Mouse (Mus musculus): Measurements from ENCODE around the gene Traf4.

Gene Traf4

DNA sequence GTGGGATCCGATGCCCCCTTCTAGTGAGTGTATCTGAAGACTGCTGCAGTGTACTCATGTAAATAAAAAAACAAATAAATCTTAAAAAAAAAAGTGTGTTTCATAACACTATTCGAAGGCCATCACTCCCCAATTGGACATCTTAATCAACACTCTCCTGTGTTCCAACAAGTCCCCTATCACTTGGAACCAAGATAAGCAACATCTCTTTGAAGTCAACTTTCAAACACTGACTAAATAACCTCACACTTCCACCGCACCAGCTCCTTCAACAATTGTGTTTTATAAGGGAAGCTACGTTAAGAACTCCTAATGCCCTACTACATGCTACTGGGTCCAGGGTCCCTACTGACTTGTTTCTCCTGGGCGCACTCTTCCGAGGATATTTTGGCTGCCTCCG lies 17.1 kb upstream of the Traf4 start:
- no peak for DNase-seq

DNA sequence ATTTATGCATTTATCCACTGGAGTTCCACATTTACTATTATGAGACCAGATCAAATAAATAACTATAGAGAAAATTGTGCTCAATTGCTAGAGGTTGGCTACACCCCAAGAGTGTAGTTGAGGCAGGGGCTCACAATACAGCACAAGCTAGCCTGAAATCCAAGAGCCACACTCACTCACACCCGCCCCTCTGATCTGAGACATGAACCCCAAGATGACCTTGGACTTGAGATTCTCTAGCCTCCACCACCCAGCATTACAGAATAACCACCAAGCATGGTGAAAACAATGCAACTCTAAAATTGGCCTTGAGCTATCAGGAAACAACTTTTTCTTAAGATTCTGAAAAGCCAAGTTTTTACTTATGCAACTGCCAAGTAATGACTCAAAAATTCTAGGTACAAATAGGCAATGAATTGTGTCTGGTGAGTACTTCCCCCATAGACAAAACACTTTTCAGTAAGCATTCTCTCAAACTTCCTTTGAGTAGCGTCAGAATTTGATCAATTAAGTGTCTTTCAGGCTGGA lies 16.5 kb upstream of the Traf4 start:
- DNase-seq = no peak

- no peak for DNase-seq
Observed at GRCm38 (mm10) chr11:78180081-78180761, 14.8 kb upstream of the Traf4 start.

DNA sequence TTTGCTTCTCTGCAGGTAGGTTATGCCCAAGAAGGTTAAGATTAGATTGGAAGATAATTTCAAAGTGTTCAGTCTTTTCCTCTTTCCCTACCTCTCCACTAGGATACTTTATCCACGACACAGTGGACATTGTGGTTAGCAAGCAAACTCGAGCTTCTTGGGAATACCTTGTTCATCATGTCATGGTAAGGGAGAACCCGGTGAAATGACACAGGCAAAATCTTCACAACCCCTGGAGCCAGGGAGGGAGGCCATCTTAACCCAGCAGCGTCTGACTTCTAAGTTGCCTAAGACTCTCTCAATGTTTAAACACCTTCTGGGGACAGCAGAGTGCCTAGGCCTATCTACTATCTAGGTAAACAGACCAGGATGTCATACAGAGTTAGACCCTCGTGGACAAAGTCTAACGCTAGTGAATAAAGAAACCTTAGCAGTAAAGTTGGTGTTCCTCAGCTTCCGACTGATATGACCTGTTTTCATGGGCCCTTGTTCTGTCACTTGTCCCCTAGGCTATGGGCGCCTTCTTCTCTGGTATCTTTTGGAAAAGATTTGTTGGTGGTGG lies 14.1 kb upstream of the Traf4 start:
- DNase-seq = no peak

GRCm38 (mm10) chr11:78178859-78179437 lies 13.6 kb upstream of the Traf4 start:
- DNase-seq = peak; percentile 77 to 86

- peak; percentile 98 for DNase-seq
Observed at GRCm38 (mm10) chr11:78177903-78178858, 12.8 kb upstream of the Traf4 start.

GRCm38 (mm10) chr11:78177437-78177836 lies 12.0 kb upstream of the Traf4 start:
- peak; percentile 77 to 87 for DNase-seq

GRCm38 (mm10) chr11:78176905-78177331 lies 11.5 kb upstream of the Traf4 start:
- DNase-seq = peak; percentile 19 to 44

DNA sequence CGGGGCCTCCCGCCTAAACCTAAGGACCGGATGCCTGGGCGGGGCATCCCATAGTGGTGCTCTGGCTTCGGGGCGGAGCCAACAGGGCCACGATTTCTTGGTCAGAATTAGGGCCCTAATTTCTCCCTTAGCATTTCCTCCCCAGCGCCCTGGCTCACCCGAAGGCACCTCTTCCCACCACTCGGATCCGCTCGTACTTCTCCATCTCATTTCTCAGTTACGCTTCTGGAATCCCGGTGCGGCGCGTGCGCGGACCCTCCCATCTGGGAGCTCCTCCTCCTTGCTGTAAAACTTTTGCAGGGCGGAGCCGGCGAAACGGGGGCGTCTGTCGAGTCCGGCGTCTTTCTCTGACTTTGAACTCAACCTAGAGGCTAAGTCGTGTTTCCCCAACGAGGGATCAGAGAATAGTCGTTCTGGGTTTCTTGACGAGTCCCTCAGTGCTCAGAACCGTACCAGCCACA lies 11.0 kb upstream of the Traf4 start, which contains the start of the genes Nek8 and Tlcd1:
Gene Nek8, minus strand, starts transcription at position 274 of the 461 bp plus-strand sequence.
Gene Tlcd1, plus strand, starts transcription at position 310 of the 461 bp plus-strand sequence.
- peak; percentile 95 to 97 for DNase-seq

GRCm38 (mm10) chr11:78175771-78176401 lies 10.5 kb upstream of the Traf4 start:
- no peak for DNase-seq

DNA sequence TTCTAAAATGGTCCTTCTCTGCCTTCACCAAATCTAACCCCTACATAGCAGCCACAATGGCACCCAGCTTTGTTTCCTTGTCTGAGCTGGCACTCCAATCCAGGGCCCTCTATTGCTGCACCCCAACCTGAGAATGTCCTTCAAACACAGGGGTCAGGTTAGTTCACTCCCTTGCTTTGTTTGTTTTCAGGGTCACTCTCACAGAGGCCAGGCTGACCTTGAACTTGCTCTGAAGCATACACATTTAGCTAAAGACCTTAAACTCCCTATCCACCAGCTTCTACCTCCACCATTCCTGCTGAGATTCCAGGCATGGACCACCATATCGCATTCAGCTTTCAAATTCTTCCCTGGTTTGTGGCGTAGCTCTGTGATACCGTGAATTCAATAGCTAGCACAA lies 9.1 kb upstream of the Traf4 start:
- DNase-seq = no peak

- DNase-seq = no peak
Observed at GRCm38 (mm10) chr11:78172748-78173383, 7.5 kb upstream of the Traf4 start.

DNA sequence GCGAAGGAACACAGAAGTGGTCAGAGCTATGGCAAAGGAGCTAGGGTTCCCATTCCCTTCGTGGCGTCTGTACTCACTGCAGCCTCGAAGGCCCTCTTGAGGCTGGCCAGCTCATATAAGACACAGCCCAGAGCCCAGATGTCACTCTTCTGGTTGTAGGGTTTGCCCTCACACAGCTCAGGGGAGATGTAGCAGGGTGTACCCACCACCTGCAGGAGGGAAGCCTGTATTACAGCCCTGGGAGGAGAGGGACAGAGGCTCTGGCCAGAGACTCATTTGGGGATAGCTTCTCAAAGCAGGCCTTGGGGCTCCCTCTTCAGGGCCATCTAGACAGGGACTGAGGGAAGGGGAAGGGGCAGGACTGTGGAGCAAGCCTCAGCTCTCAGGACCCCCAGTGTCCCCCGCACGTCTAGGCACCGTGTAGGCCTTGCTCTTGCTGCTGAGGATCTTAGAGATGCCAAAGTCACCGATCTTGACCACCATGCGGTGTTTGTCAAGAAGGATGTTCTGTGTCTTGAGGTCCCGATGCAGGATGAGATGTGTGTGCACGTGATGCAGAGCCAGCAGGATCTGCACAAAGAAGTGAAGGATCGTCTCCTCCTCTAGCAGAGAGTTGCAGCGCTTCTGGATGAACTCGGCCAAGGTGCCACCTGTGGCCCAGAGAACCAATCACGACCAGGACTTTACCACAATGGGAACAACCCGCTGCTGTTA lies 6.8 kb upstream of the Traf4 start:
- peak in 1 of 2 experiments; percentile 60 for DNase-seq

- DNase-seq = no peak
Observed at GRCm38 (mm10) chr11:78171328-78171727, 5.9 kb upstream of the Traf4 start.

GRCm38 (mm10) chr11:78170306-78170705 lies 4.9 kb upstream of the Traf4 start:
- DNase-seq = peak in 1 of 2 experiments; percentile 66

DNA sequence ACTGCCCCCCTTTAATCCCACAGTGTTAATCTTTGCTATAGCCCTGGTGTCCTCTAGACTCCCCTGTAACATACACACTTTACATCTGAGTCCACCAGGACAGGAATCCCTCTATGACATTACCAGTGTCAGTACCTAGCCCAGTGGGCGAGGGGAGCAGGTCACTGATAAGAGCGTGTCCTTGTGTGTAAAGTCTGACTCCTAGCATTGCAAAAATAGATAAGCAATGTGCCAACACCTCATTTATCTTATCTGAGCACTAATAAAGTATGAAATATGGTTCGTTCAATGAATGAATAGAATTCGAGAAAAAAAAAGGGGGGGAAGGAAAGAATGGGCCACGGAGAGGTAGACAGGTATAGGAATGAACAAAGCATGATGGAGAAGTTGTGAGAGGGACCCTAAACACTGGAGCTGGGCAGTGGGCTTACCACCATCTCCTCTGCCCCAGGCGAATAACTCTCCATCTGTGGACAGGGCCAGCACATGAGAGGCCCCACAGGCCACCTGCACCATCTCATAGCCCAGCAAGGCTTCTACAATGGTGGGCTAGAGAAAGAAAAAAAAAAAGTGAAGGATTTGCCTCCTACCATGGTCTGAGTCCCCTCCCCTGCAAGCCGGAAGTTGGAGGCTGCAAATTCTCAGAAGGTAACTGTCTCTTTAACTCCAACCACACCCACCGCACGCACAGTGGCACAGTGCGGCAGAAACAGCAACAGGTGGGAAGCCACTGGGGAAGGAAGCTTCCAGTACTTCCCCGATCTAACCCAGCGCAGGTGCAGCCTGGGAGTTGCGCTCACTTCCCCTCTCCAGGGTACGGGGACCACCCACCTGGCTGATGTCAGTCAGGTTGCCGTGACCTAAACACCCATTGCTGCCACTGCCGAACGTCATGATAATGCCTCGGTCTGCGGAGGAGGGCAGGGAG lies 3.4 kb upstream of the Traf4 start:
- DNase-seq = peak in 1 of 2 experiments; percentile 49

GRCm38 (mm10) chr11:78167257-78167959 lies 2.0 kb upstream of the Traf4 start:
- DNase-seq = no peak

GRCm38 (mm10) chr11:78166640-78167039 lies 1.3 kb upstream of the Traf4 start:
- DNase-seq = no peak

GRCm38 (mm10) chr11:78166161-78166560 lies 772 bp upstream of the Traf4 start:
- DNase-seq = no peak
